Mouse (Mus musculus) forebrain, embryonic 16.5 days (tissue): Measurements from ENCODE around the gene Efna5. TPM values are rescaled to one million over a fixed set of nuclear protein-coding genes. Genes with fewer than 3 reads are reported as not detected.

Source experiments
- ATAC-seq: fragments of 200-750 bp; cut with Nextera tagmentation; 2 replicates; pipeline ENCODE4 v1.8.0; 2017; ENCODE audit warnings: mild to moderate bottlenecking, moderate library complexity
- H3K27ac ChIP-seq: fragments of 300-500 bp; sonication (generic); 2 replicates; pipeline ENCODE4 v1.5.1; 2014; ENCODE audit warnings: low read length, control low read depth
- H3K27me3 ChIP-seq: fragments of 300-500 bp; sonication (generic); replicated peaks from 2 replicates; pipeline ENCODE4 v1.6.1; 2014; ENCODE audit warnings: low read length; ENCODE audit not compliant: control insufficient read depth, insufficient read depth
- H3K36me3 ChIP-seq: fragments of 300-500 bp; sonication (generic); 2 replicates; pipeline ENCODE4 v1.6.1; 2014; ENCODE audit not compliant: control insufficient read depth, insufficient read depth
- H3K4me1 ChIP-seq: fragments of 300-500 bp; sonication (generic); replicated peaks from 2 replicates; pipeline ENCODE4 v1.6.1; 2014; ENCODE audit warnings: low read length; ENCODE audit not compliant: control insufficient read depth, insufficient read depth
- H3K4me2 ChIP-seq: fragments of 300-500 bp; sonication (generic); 2 replicates; pipeline ENCODE4 v1.6.1; 2014; ENCODE audit warnings: mild to moderate bottlenecking, low read length, control low read depth
- H3K4me3 ChIP-seq: fragments of 300-500 bp; sonication (generic); replicated peaks from 2 replicates; pipeline ENCODE4 v1.5.1; 2014; ENCODE audit warnings: mild to moderate bottlenecking, low read length, control low read depth
- H3K9ac ChIP-seq: fragments of 300-500 bp; sonication (generic); replicated peaks from 2 replicates; pipeline ENCODE4 v1.6.1; 2014; ENCODE audit warnings: low read depth, low read length, control low read depth
- H3K9me3 ChIP-seq: fragments of 300-500 bp; sonication (generic); 2 replicates; pipeline ENCODE4 v1.6.1; 2016; ENCODE audit warnings: low read length; ENCODE audit not compliant: control insufficient read depth
- WGBS: fragments of 180-500 bp; shearing (Covaris S2); extraction: QIAGEN DNeasy Blood & Tissue Kit; methylation state at CpG from one replicate; pipeline ENCODE4 v1.1.7; 2014; 5-methylcytosine and 5-hydroxymethylcytosine counted together
- polyA plus RNA-seq: library from polyadenylated mRNA; unstranded; fragments of >200 nt; fragmentation: Nextera tagmentation; extraction: Ambion mirVana; gene quantifications from 2 replicates; pipeline ENCODE4 v1.2.1, GENCODE M21; 2015

The Efna5 gene
- polyA plus RNA-seq, 1 experiment from 2014 or later = 22.4 TPM

- no peak for ATAC-seq
- no peak overlapping the region for H3K9ac ChIP-seq
- H3K4me1 ChIP-seq = no peaks in the 10 kb centered on the region
- 78% methylated on average over 7 of the region's 7 CpGs for WGBS
- no peak overlapping the region for H3K4me2 ChIP-seq
- no peaks in the 10 kb centered on the region for H3K9me3 ChIP-seq
- H3K36me3 ChIP-seq = no peaks in the 10 kb centered on the region
- H3K4me3 ChIP-seq = no peak overlapping the region
- no peak overlapping the region for H3K27ac ChIP-seq
- no peaks in the 10 kb centered on the region for H3K27me3 ChIP-seq
Observed at GRCm38 (mm10) chr17:62562439-62562838, 318.7 kb downstream of the Efna5 start.

DNA sequence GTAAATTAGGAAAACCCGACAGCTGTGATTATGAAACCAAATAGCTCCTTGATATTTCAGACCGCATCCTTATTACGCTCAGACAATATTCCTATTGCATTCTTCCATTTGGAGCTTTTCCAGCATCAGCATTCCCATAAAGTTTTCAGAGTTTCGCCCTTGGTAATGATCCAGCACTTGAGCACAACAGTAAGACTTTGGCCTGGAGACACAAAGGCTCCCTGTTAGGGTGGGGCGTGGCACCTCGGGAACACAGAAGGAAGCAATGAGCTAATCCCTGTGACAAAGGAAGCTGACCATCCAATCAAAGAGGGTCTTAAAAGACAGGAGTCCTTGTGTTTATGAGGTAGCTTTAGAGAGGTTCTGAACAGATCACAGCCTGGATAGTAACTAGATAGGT lies 323.9 kb downstream of the Efna5 start:
- H3K27ac ChIP-seq = no peak overlapping the region
- H3K27me3 ChIP-seq = no peaks in the 10 kb centered on the region
- H3K9me3 ChIP-seq = no peaks in the 10 kb centered on the region
- H3K9ac ChIP-seq = no peak overlapping the region
- H3K36me3 ChIP-seq = no peaks in the 10 kb centered on the region
- H3K4me1 ChIP-seq = 0 out of 2 replicates have a peak, but pooled peaks cover 3% of the 10 kb centered on the region
- no peak overlapping the region for H3K4me2 ChIP-seq
- ATAC-seq = no peak
- no peak overlapping the region for H3K4me3 ChIP-seq
- 26% methylated on average over 6 of the region's 6 CpGs for whole genome bisulfite sequencing
